Mouse (Mus musculus) limb, embryonic 14.5 days (tissue): ENCODE data around the gene Ginm1. TPM values are rescaled to one million over a fixed set of nuclear protein-coding genes. Genes with fewer than 3 reads are reported as not detected.

Experiments used
- ATAC-seq: fragments of 200-750 bp; cut with Nextera tagmentation; 2 replicates; pipeline ENCODE4 v1.8.0; 2017; ENCODE audit warnings: low read depth, moderate number of reproducible peaks, moderate TSS enrichment; ENCODE audit not compliant: low FRiP score
- DNase-seq: peaks from one replicate; pipeline ENCODE4 v3.0.0-alpha.2; 2015; ENCODE audit warnings: low spot score
- H3K27ac ChIP-seq: fragments of 300-500 bp; sonication (generic); replicated peaks from 2 replicates; pipeline ENCODE4 v1.5.1; 2014; ENCODE audit warnings: low read depth, mild to moderate bottlenecking, low read length, moderate library complexity, mixed read lengths
- H3K27me3 ChIP-seq: fragments of 300-500 bp; sonication (generic); 2 replicates; pipeline ENCODE4 v1.6.1; 2014; ENCODE audit warnings: low read length, mixed read lengths; ENCODE audit not compliant: control insufficient read depth, insufficient read depth
- H3K36me3 ChIP-seq: fragments of 300-500 bp; sonication (generic); 2 replicates; pipeline ENCODE4 v1.6.1; 2014; ENCODE audit warnings: mild to moderate bottlenecking, low read length, moderate library complexity, mixed read lengths; ENCODE audit not compliant: control insufficient read depth, insufficient read depth
- H3K4me1 ChIP-seq: fragments of 300-500 bp; sonication (generic); 2 replicates; pipeline ENCODE4 v1.6.1; 2014; ENCODE audit warnings: antibody characterized with exemption, low read length, mixed read lengths; ENCODE audit not compliant: control insufficient read depth, insufficient read depth
- H3K4me2 ChIP-seq: fragments of 300-500 bp; sonication (generic); replicated peaks from 2 replicates; pipeline ENCODE4 v1.6.1; 2014; ENCODE audit warnings: low read depth, mild to moderate bottlenecking, low read length, moderate library complexity; ENCODE audit not compliant: severe bottlenecking
- H3K4me3 ChIP-seq: fragments of 300-500 bp; sonication (generic); replicated peaks from 2 replicates; pipeline ENCODE4 v1.5.1; 2014; ENCODE audit warnings: low read length
- H3K9ac ChIP-seq: fragments of 300-500 bp; sonication (generic); 2 replicates; pipeline ENCODE4 v1.6.1; 2014; ENCODE audit warnings: mild to moderate bottlenecking, low read depth, low read length, moderate library complexity; ENCODE audit not compliant: severe bottlenecking
- H3K9me3 ChIP-seq: fragments of 300-500 bp; sonication (generic); 2 replicates; pipeline ENCODE4 v1.6.1; 2016; ENCODE audit warnings: low read length; ENCODE audit not compliant: control insufficient read depth
- POLR2A ChIP-seq: fragments of 200-500 bp; IDR thresholded peaks from 2 replicates; pipeline ENCODE4 v1.8.0; 2012; ENCODE audit warnings: inconsistent platforms, mild to moderate bottlenecking, moderate library complexity, borderline replicate concordance; ENCODE audit not compliant: insufficient read depth, insufficient read length; ENCODE audit errors: extremely low read depth
- WGBS: fragments of 180-500 bp; shearing (Covaris S2); extraction: QIAGEN DNeasy Blood & Tissue Kit; methylation state at CpG from one replicate; pipeline ENCODE4 v1.1.7; 2014; 5-methylcytosine and 5-hydroxymethylcytosine counted together
- polyA plus RNA-seq, 2 experiments: library from polyadenylated mRNA; depleted of rRNA in 1 of 2; stranded (reverse) in 1 of 2; unstranded in 1 of 2; fragments of >200 nt; fragmentation: Nextera tagmentation in 1 of 2; extraction: Ambion mirVana in 1 of 2; gene quantifications; 2 replicates each; pipeline versions ENCODE4 v1.2.1 to v1.2.3; 2012 to 2014

Gene Ginm1
- polyA plus RNA-seq, 2 experiments = 49.2 to 86.2 TPM

DNA sequence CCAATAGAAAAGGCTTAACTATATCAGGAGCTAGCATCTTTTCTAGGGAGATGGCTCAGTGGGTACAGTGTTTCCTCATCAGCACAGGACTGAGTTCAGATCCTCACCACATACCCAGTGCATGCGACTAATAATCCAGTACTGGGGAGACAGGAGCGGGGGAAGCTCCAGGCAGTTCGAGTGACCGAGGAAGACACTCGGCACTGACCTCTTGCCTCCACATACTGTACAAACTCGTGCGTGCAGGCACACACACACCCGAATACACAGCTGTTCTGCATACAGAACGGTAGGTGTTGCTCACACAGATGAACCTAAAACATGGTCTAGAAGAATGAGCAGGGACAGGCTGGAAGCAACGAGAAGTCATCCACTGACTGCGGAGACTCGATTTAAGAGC is 29.4 kb upstream of the Ginm1 start:
- no peaks in the 10 kb centered on the region for H3K9me3 ChIP-seq
- no peak overlapping the region for H3K4me2 ChIP-seq
- ATAC-seq (no peak), DNase-seq (no peak)
- no peak for TF ChIP-seq POLR2A
- peaks cover 54% of the 10 kb centered on the region for H3K36me3 ChIP-seq
- WGBS = 93% methylated on average over 12 of the region's 12 CpGs
- no peaks in the 10 kb centered on the region for H3K27me3 ChIP-seq
- H3K9ac ChIP-seq = no peak overlapping the region
- no peak overlapping the region for H3K27ac ChIP-seq
- no peak overlapping the region for H3K4me3 ChIP-seq
- no peaks in the 10 kb centered on the region for H3K4me1 ChIP-seq

DNA sequence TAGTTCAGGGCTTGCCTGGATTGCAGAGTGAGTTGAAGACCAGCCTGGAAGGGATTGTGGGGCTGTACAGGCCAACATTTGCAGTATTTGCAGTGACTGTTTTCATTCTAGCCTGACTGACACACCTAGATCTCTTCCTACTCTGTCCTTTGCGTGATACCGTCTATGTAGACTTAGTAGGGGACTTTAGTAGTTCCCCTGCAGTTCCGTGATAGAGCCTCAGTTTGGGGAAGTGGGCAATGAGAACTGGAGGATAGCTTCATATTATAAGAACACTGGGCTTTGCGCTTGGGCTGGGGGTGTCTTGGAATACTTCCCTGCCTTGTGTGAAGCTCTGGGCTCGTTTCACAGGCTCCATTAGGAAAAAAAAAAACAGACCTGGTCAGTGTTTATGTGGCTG is 27.5 kb upstream of the Ginm1 start:
- H3K27me3 ChIP-seq = no peaks in the 10 kb centered on the region
- DNase-seq (no peak), ATAC-seq (no peak)
- H3K9ac ChIP-seq = no peak overlapping the region
- H3K9me3 ChIP-seq = no peaks in the 10 kb centered on the region
- H3K27ac ChIP-seq = no peak overlapping the region
- 89% methylated on average over 5 of the region's 5 CpGs for WGBS
- peaks cover 63% of the 10 kb centered on the region for H3K36me3 ChIP-seq
- no peak overlapping the region for H3K4me3 ChIP-seq
- no peak overlapping the region for H3K4me2 ChIP-seq
- H3K4me1 ChIP-seq = no peaks in the 10 kb centered on the region
- TF ChIP-seq POLR2A = no peak

GRCm38 (mm10) chr10:7819603-7820002 is 27.0 kb upstream of the Ginm1 start:
- H3K36me3 ChIP-seq = peaks cover 67% of the 10 kb centered on the region
- H3K27me3 ChIP-seq = no peaks in the 10 kb centered on the region
- no peaks in the 10 kb centered on the region for H3K9me3 ChIP-seq
- H3K9ac ChIP-seq = no peak overlapping the region
- WGBS = 90% methylated on average over 4 of the region's 4 CpGs
- ATAC-seq (no peak), DNase-seq (no peak)
- H3K27ac ChIP-seq = no peak overlapping the region
- H3K4me3 ChIP-seq = no peak overlapping the region
- TF ChIP-seq POLR2A = no peak
- H3K4me2 ChIP-seq = no peak overlapping the region
- no peaks in the 10 kb centered on the region for H3K4me1 ChIP-seq

DNA sequence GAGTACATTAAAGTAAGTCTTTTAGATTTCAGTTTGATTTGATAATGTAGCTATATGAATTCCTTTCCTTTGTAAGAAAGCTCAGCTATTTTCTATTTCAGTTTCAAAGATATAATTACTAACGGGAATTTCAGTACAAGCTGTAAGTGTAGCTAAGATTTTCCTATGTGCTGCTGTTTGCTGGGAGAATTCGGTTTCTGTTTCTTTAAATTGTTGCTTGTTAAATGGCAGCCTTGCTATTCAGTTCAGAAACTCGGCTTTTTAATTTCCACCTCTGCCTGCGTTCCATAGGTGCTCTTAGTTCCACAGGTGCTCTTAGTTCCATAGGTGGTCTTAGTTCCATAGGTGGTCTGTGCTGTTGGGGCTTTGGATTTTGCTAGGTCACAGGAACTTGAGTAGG is 26.5 kb upstream of the Ginm1 start:
- H3K36me3 ChIP-seq = peaks cover 71% of the 10 kb centered on the region
- DNase-seq = no peak
- H3K4me3 ChIP-seq = no peak overlapping the region
- WGBS = 79% methylated on average over 4 of the region's 4 CpGs
- H3K9ac ChIP-seq = no peak overlapping the region
- no peak overlapping the region for H3K27ac ChIP-seq
- H3K27me3 ChIP-seq = no peaks in the 10 kb centered on the region
- no peak overlapping the region for H3K4me2 ChIP-seq
- H3K9me3 ChIP-seq = no peaks in the 10 kb centered on the region
- no peaks in the 10 kb centered on the region for H3K4me1 ChIP-seq
- no peak for TF ChIP-seq POLR2A
- ATAC-seq = no peak

DNA sequence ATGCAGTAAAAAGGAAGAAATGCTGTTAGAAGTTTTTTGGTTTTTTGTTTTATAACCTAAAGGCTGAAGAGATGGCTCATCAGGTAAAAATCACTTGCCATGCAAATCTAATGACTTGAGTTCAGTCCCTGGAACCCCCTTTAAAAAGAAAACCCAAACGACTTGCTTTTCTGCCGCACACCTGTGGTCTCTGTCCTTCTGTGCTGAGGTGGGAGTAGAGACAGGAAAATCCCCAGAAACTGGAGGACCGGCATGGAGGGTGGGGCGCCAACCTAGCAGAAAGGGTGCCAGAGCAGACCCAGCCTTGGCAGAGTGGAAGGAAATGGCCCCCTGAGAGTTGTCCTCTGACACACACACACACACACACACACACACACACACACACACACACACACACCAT is 26.1 kb upstream of the Ginm1 start:
- WGBS = 83% methylated on average over 4 of the region's 4 CpGs
- ATAC-seq (no peak), DNase-seq (no peak)
- no peak overlapping the region for H3K4me3 ChIP-seq
- H3K27me3 ChIP-seq = no peaks in the 10 kb centered on the region
- peaks cover 68% of the 10 kb centered on the region for H3K36me3 ChIP-seq
- TF ChIP-seq POLR2A = no peak
- H3K4me1 ChIP-seq = no peaks in the 10 kb centered on the region
- H3K4me2 ChIP-seq = no peak overlapping the region
- no peaks in the 10 kb centered on the region for H3K9me3 ChIP-seq
- no peak overlapping the region for H3K27ac ChIP-seq
- no peak overlapping the region for H3K9ac ChIP-seq

GRCm38 (mm10) chr10:7816476-7816875 is 23.9 kb upstream of the Ginm1 start:
- ATAC-seq = no peak
- H3K4me2 ChIP-seq = no peak overlapping the region
- no peaks in the 10 kb centered on the region for H3K27me3 ChIP-seq
- no peaks in the 10 kb centered on the region for H3K4me1 ChIP-seq
- WGBS = 74% methylated on average over 2 of the region's 2 CpGs
- no peaks in the 10 kb centered on the region for H3K9me3 ChIP-seq
- peaks cover 65% of the 10 kb centered on the region for H3K36me3 ChIP-seq
- no peak overlapping the region for H3K27ac ChIP-seq
- no peak for DNase-seq
- H3K9ac ChIP-seq = no peak overlapping the region
- H3K4me3 ChIP-seq = no peak overlapping the region
- TF ChIP-seq POLR2A = no peak
